Mouse (Mus musculus) left cerebral cortex, adult 2 months (tissue): ENCODE results near the gene Npff. TPM values are rescaled to one million over a fixed set of nuclear protein-coding genes. Genes with fewer than 3 reads are reported as not detected.
A peak's percentile ranks its signal among the peaks of the same experiment; 100 is the strongest.

Experiments
- DNase-seq, 2 experiments: peaks; one replicate each; pipeline ENCODE4 v3.0.0; 2021 to 2022; ENCODE audit warnings: low spot score in 2 of 2, mixed read lengths in 1 of 2; ENCODE audit errors: extremely low spot score in 1 of 2
- H3K27ac ChIP-seq: fragments of 200-600 bp; 2 replicates; pipeline ENCODE4 v1.8.1; 2022
- H3K4me3 ChIP-seq: fragments of 200-600 bp; 2 replicates; pipeline ENCODE4 v1.8.1; 2022
- CTCF ChIP-seq: fragments of 200-600 bp; IDR thresholded peaks from 2 replicates; pipeline ENCODE4 v1.8.1; 2022; ENCODE audit warnings: antibody characterized with exemption, mild to moderate bottlenecking, moderate library complexity
- intact Hi-C: fragments of 180-260 bp; cut with DNase I; formaldehyde crosslinking; loops from one replicate; pipeline ENCODE4 v1.15.1; 2025
- total RNA-seq, 2 experiments: library from RNA; stranded (reverse); gene quantifications; 2 replicates each; pipeline ENCODE4 v1.2.3; 2021

The Npff gene
- total RNA-seq, 2 experiments from 2014 or later: 2.4 to 2.6 TPM

- H3K4me3 ChIP-seq: no peak overlapping the region
- no peak for TF ChIP-seq CTCF
- intact Hi-C loops: no loop called here
- no peak overlapping the region for H3K27ac ChIP-seq
- no peak for DNase-seq
Measured at GRCm38 (mm10) chr15:102533926-102534325, 9.2 kb upstream of the Npff start.

GRCm38 (mm10) chr15:102532106-102532900 lies 7.6 kb upstream of the Npff start:
- no peak for TF ChIP-seq CTCF
- intact Hi-C loops: no loop called here
- Histone ChIP-seq H3K4me3 (no peak overlapping the region), H3K27ac (no peak overlapping the region)
- DNase-seq: no peak

- no peak for DNase-seq
- H3K27ac ChIP-seq: no peak overlapping the region
- H3K4me3 ChIP-seq: no peak overlapping the region
- intact Hi-C loops: no loop called here
- no peak for TF ChIP-seq CTCF
Measured at GRCm38 (mm10) chr15:102531586-102531985, 6.8 kb upstream of the Npff start.

- intact Hi-C loops: no loop called here
- no peak for DNase-seq
Measured at GRCm38 (mm10) chr15:102530566-102530965, 5.8 kb upstream of the Npff start.

GRCm38 (mm10) chr15:102528396-102528795 lies 3.7 kb upstream of the Npff start:
- TF ChIP-seq CTCF: no peak
- no peak for DNase-seq
- intact Hi-C loops: no loop called here
- no peak overlapping the region for H3K4me3 ChIP-seq
- H3K27ac ChIP-seq: no peak overlapping the region; the same call in 1 of the 2 replicates

More at GRCm38 (mm10) chr15:102530566-102530965, 5.8 kb upstream of the Npff start:
- no peak overlapping the region for H3K4me3 ChIP-seq
- H3K27ac ChIP-seq: no peak overlapping the region; the same call in 1 of the 2 replicates
- TF ChIP-seq CTCF: no peak

GRCm38 (mm10) chr15:102527936-102528335 lies 3.2 kb upstream of the Npff start:
- intact Hi-C loops: no loop called here
- no peak for DNase-seq
- no peak overlapping the region for H3K4me3 ChIP-seq
- no peak overlapping the region for H3K27ac ChIP-seq
- peak; percentile 49 for TF ChIP-seq CTCF

GRCm38 (mm10) chr15:102526111-102527002 lies 1.6 kb upstream of the Npff start:
- Histone ChIP-seq H3K27ac (no peak overlapping the region), H3K4me3 (no peak overlapping the region)
- intact Hi-C loops: no loop called here
- DNase-seq: no peak
- no peak for TF ChIP-seq CTCF

- no peak for TF ChIP-seq CTCF
- no peak overlapping the region for H3K27ac ChIP-seq
- peak in 1 of 2 experiments; percentile 8 for DNase-seq
- intact Hi-C loops: no loop called here
- no peak overlapping the region for H3K4me3 ChIP-seq
Measured at GRCm38 (mm10) chr15:102521480-102521879, 3.3 kb downstream of the Npff start.

GRCm38 (mm10) chr15:102520416-102520815 lies 4.3 kb downstream of the Npff start:
- Histone ChIP-seq H3K4me3 (no peak overlapping the region), H3K27ac (no peak overlapping the region)
- no peak for DNase-seq
- intact Hi-C loops: no loop called here
- TF ChIP-seq CTCF: no peak

GRCm38 (mm10) chr15:102519211-102520141 lies 5.3 kb downstream of the Npff start:
- Histone ChIP-seq H3K27ac (peak overlapping the region; percentile 100), H3K4me3 (peak overlapping the region; percentile 91)
- DNase-seq: no peak
- intact Hi-C loops: loop anchor here (2.0 to 5.0 kb wide), 2 partner anchors 112 to 151 kb away; partner anchors contain the start of gene Sp1
- no peak for TF ChIP-seq CTCF

- Histone ChIP-seq H3K27ac (peak overlapping the region; percentile 100), H3K4me3 (peak overlapping the region; percentile 91)
- TF ChIP-seq CTCF: no peak
- DNase-seq: no peak
- intact Hi-C loops: loop anchor here (1.0 to 5.0 kb wide), 3 partner anchors 27 to 152 kb away; partner anchors contain the start of gene Sp1
Measured at GRCm38 (mm10) chr15:102518859-102519201, 5.9 kb downstream of the Npff start.
